Mouse (Mus musculus) megakaryocyte, embryonic 14.5 days (primary cell): ENCODE measurements around the gene Slc39a5.

Source experiments
- FLI1 ChIP-seq: IDR thresholded peaks from 2 replicates; pipeline ENCODE4 v1.6.1; 2012; ENCODE audit warnings: low read length, inconsistent platforms, mixed read lengths
- GATA1 ChIP-seq: IDR thresholded peaks from 3 replicates; pipeline ENCODE4 v1.6.1; 2012; ENCODE audit warnings: mixed read lengths, low read length, inconsistent platforms, borderline replicate concordance

- TF ChIP-seq GATA1 (no peak), FLI1 (no peak)
These were observed 11.0 kb upstream of the Slc39a5 start for GRCm38 (mm10) chr10:128412055-128412381.
